Mouse (Mus musculus) olfactory bulb, adult 2 months (tissue): ENCODE measurements around the gene Tmem212.

ENCODE experiments used
- CTCF ChIP-seq: fragments of 200-500 bp; IDR thresholded peaks from 2 replicates; pipeline ENCODE4 v1.5.1; 2012; ENCODE audit warnings: low read depth, mild to moderate bottlenecking, low read length, moderate library complexity; ENCODE audit not compliant: insufficient read depth
- POLR2A ChIP-seq: fragments of 200-500 bp; IDR thresholded peaks from 2 replicates; pipeline ENCODE4 v1.6.1; 2012; ENCODE audit warnings: mild to moderate bottlenecking, low read depth, low read length, moderate library complexity; ENCODE audit not compliant: insufficient read depth

GRCm38 (mm10) chr3:27858441-27859115 lies 37.6 kb downstream of the Tmem212 start:
- TF ChIP-seq CTCF (no peak), POLR2A (no peak)
